In genomic region chr17:24723881-24724180, GRCm38 (mm10) we compare ENCODE assay signal across 8 mouse cellular contexts. TPM values are rescaled to one million over a fixed set of nuclear protein-coding genes. Genes with fewer than 3 reads are reported as not detected.
A peak's percentile ranks its signal among the peaks of the same experiment; 100 is the strongest.
DNase-seq lines count a peak whose midpoint lies in the region; ATAC-seq and TF ChIP-seq lines count a peak whose summit lies in the region.

No protein-coding gene starts in this region.

- no peak for TF ChIP-seq POLR2A in embryonic fibroblast, embryonic 13.5 days (IDR thresholded peaks at IDR 0.05; ENCODE audit: low read depth, low read length)

- H3K27me3 ChIP-seq in E14TG2a.4 (ENCODE audit: insufficient read depth, low read length): no peaks in the 10 kb centered on the region
- peaks cover 3% of the 10 kb centered on the region; the same call in 1 of the 2 replicates for H3K27me3 ChIP-seq in limb, embryonic 12.5 days
- 0 out of 2 replicates have a peak, but pooled peaks cover 10% of the 10 kb centered on the region for H3K27me3 ChIP-seq in neural tube, embryonic 13.5 days

- peak overlapping the region; percentile 82 for H3K4me2 ChIP-seq in limb, embryonic 12.5 days
- H3K4me2 ChIP-seq in neural tube, embryonic 13.5 days: peak overlapping the region; percentile 95

- H3K9me3 ChIP-seq in E14TG2a.4 (ENCODE audit: low read length): no peaks in the 10 kb centered on the region
- H3K9me3 ChIP-seq in limb, embryonic 12.5 days: no peaks in the 10 kb centered on the region
- no peaks in the 10 kb centered on the region for H3K9me3 ChIP-seq in neural tube, embryonic 13.5 days

- H3K4me1 ChIP-seq in E14TG2a.4 (replicated peaks; ENCODE audit: low read depth, low read length): peaks cover 50% of the 10 kb centered on the region
- no peaks in the 10 kb centered on the region for H3K4me1 ChIP-seq in embryonic fibroblast, embryonic 13.5 days (ENCODE audit: control insufficient read depth, insufficient read depth, low read length)
- H3K4me1 ChIP-seq in limb, embryonic 12.5 days (replicated peaks): peaks cover 28% of the 10 kb centered on the region
- peaks cover 35% of the 10 kb centered on the region for H3K4me1 ChIP-seq in neural tube, embryonic 13.5 days (replicated peaks)

- under 1% methylated on average over 15 of the region's 15 CpGs for WGBS in limb, embryonic 12.5 days
- WGBS in neural tube, embryonic 13.5 days: under 1% methylated on average over 15 of the region's 15 CpGs

- ATAC-seq in limb, embryonic 12.5 days (ENCODE audit: insufficient number of reproducible peaks, insufficient read depth, low FRiP score, low TSS enrichment, low read depth): no peak
- no peak; the same call in 1 of the 2 replicates for ATAC-seq in neural tube, embryonic 13.5 days (ENCODE audit: low read depth)

- peak overlapping the region; percentile 88 for H3K9ac ChIP-seq in limb, embryonic 12.5 days (replicated peaks)
- peak overlapping the region; percentile 96 for H3K9ac ChIP-seq in neural tube, embryonic 13.5 days

- DNase-seq in kidney, adult 18-20 months: peak; percentile 47
- DNase-seq in kidney, postnatal 10 days: no peak
- no peak for DNase-seq in frontal cortex, postnatal 25 days (ENCODE audit: low spot score in 2 of 2)
- no peak for DNase-seq in embryo, embryonic 9.5 days (ENCODE audit: extremely low spot score)

- peaks cover 25% of the 10 kb centered on the region for H3K36me3 ChIP-seq in E14TG2a.4 (ENCODE audit: insufficient read depth, low read length)
- H3K36me3 ChIP-seq in limb, embryonic 12.5 days: peaks cover 18% of the 10 kb centered on the region
- peaks cover 18% of the 10 kb centered on the region for H3K36me3 ChIP-seq in neural tube, embryonic 13.5 days

- H3K4me3 ChIP-seq in E14TG2a.4 (replicated peaks; ENCODE audit: low read length): peak overlapping the region; percentile 93
- peak overlapping the region; percentile 81 for H3K4me3 ChIP-seq in embryonic fibroblast, embryonic 13.5 days (ENCODE audit: insufficient read depth, low read length)
- H3K4me3 ChIP-seq in limb, embryonic 12.5 days (replicated peaks): peak overlapping the region; percentile 81
- H3K4me3 ChIP-seq in neural tube, embryonic 13.5 days: peak overlapping the region; percentile 87

- no peak for TF ChIP-seq CTCF in E14TG2a.4 (conservative IDR thresholded peaks at IDR 0.05; ENCODE audit: low read length)
- no peak for TF ChIP-seq CTCF in embryonic fibroblast, embryonic 13.5 days (IDR thresholded peaks at IDR 0.05; ENCODE audit: borderline replicate concordance, insufficient read depth, low read length)

- H3K27ac ChIP-seq in embryonic fibroblast, embryonic 13.5 days (ENCODE audit: insufficient read depth, low read length): peak overlapping the region; percentile 57
- peak overlapping the region; percentile 80 for H3K27ac ChIP-seq in limb, embryonic 12.5 days
- H3K27ac ChIP-seq in neural tube, embryonic 13.5 days (replicated peaks): peak overlapping the region; percentile 86

RNA-seq across cellular contexts. Expression of gene Ndufb10, which starts 0.4 kb away (rescaled TPM):
- 96.8 and 100 TPM in 2 replicates for polyA plus RNA-seq in embryonic fibroblast, embryonic 13.5 days (2011; ENCODE audit: insufficient read length, low read depth, missing spikeins)
- polyA plus RNA-seq in limb, embryonic 12.5 days (2016; fragmentation: Nextera tagmentation; extraction: Ambion mirVana): 206 and 217 TPM in 2 replicates
- polyA plus RNA-seq in neural tube, embryonic 13.5 days (2015; fragmentation: Nextera tagmentation; extraction: Ambion mirVana): 261 and 273 TPM in 2 replicates

RNA-seq across cellular contexts. Expression of gene Rpl3l, which starts 3.8 kb away (rescaled TPM):
- polyA plus RNA-seq in embryonic fibroblast, embryonic 13.5 days (2011; ENCODE audit: insufficient read length, low read depth, missing spikeins): not detected in 2 replicates
- polyA plus RNA-seq in limb, embryonic 12.5 days (2016; fragmentation: Nextera tagmentation; extraction: Ambion mirVana): not detected in 2 replicates
- not detected in 2 replicates for polyA plus RNA-seq in neural tube, embryonic 13.5 days (2015; fragmentation: Nextera tagmentation; extraction: Ambion mirVana)

RNA-seq across cellular contexts. Expression of gene Rps2, which starts 5.9 kb away (rescaled TPM):
- 1,298 and 1,393 TPM in 2 replicates for polyA plus RNA-seq in embryonic fibroblast, embryonic 13.5 days (2011; ENCODE audit: insufficient read length, low read depth, missing spikeins)
- polyA plus RNA-seq in limb, embryonic 12.5 days (2016; fragmentation: Nextera tagmentation; extraction: Ambion mirVana): 1,161 and 1,172 TPM in 2 replicates
- 759 and 773 TPM in 2 replicates for polyA plus RNA-seq in neural tube, embryonic 13.5 days (2015; fragmentation: Nextera tagmentation; extraction: Ambion mirVana)

RNA-seq across cellular contexts. Expression of gene Rnf151, which starts 6.0 kb away (rescaled TPM):
- polyA plus RNA-seq in embryonic fibroblast, embryonic 13.5 days (2011; ENCODE audit: insufficient read length, low read depth, missing spikeins): 0.58 TPM in 1 of 2 replicates, not detected in the other
- polyA plus RNA-seq in limb, embryonic 12.5 days (2016; fragmentation: Nextera tagmentation; extraction: Ambion mirVana): 0.29 and 0.41 TPM in 2 replicates
- polyA plus RNA-seq in neural tube, embryonic 13.5 days (2015; fragmentation: Nextera tagmentation; extraction: Ambion mirVana): 0.18 TPM in 1 of 2 replicates, not detected in the other

RNA-seq across cellular contexts. Expression of gene Msrb1, which starts 12.6 kb away (rescaled TPM):
- 80.8 and 110 TPM in 2 replicates for polyA plus RNA-seq in embryonic fibroblast, embryonic 13.5 days (2011; ENCODE audit: insufficient read length, low read depth, missing spikeins)
- polyA plus RNA-seq in limb, embryonic 12.5 days (2016; fragmentation: Nextera tagmentation; extraction: Ambion mirVana): 22.7 and 24.1 TPM in 2 replicates
- 26.5 and 29.4 TPM in 2 replicates for polyA plus RNA-seq in neural tube, embryonic 13.5 days (2015; fragmentation: Nextera tagmentation; extraction: Ambion mirVana)
